Mouse (Mus musculus) forebrain, embryonic 16.5 days (tissue): Measurements from ENCODE around the gene Mical2. TPM values are rescaled to one million over a fixed set of nuclear protein-coding genes. Genes with fewer than 3 reads are reported as not detected.

Experiments used
- ATAC-seq: fragments of 200-750 bp; cut with Nextera tagmentation; 2 replicates; pipeline ENCODE4 v1.8.0; 2017; ENCODE audit warnings: mild to moderate bottlenecking, moderate library complexity
- H3K27ac ChIP-seq: fragments of 300-500 bp; sonication (generic); 2 replicates; pipeline ENCODE4 v1.5.1; 2014; ENCODE audit warnings: low read length, control low read depth
- H3K27me3 ChIP-seq: fragments of 300-500 bp; sonication (generic); replicated peaks from 2 replicates; pipeline ENCODE4 v1.6.1; 2014; ENCODE audit warnings: low read length; ENCODE audit not compliant: control insufficient read depth, insufficient read depth
- H3K36me3 ChIP-seq: fragments of 300-500 bp; sonication (generic); 2 replicates; pipeline ENCODE4 v1.6.1; 2014; ENCODE audit not compliant: control insufficient read depth, insufficient read depth
- H3K4me1 ChIP-seq: fragments of 300-500 bp; sonication (generic); replicated peaks from 2 replicates; pipeline ENCODE4 v1.6.1; 2014; ENCODE audit warnings: low read length; ENCODE audit not compliant: control insufficient read depth, insufficient read depth
- H3K4me2 ChIP-seq: fragments of 300-500 bp; sonication (generic); 2 replicates; pipeline ENCODE4 v1.6.1; 2014; ENCODE audit warnings: mild to moderate bottlenecking, low read length, control low read depth
- H3K4me3 ChIP-seq: fragments of 300-500 bp; sonication (generic); replicated peaks from 2 replicates; pipeline ENCODE4 v1.5.1; 2014; ENCODE audit warnings: mild to moderate bottlenecking, low read length, control low read depth
- H3K9ac ChIP-seq: fragments of 300-500 bp; sonication (generic); replicated peaks from 2 replicates; pipeline ENCODE4 v1.6.1; 2014; ENCODE audit warnings: low read depth, low read length, control low read depth
- H3K9me3 ChIP-seq: fragments of 300-500 bp; sonication (generic); 2 replicates; pipeline ENCODE4 v1.6.1; 2016; ENCODE audit warnings: low read length; ENCODE audit not compliant: control insufficient read depth
- WGBS: fragments of 180-500 bp; shearing (Covaris S2); extraction: QIAGEN DNeasy Blood & Tissue Kit; methylation state at CpG from one replicate; pipeline ENCODE4 v1.1.7; 2014; 5-methylcytosine and 5-hydroxymethylcytosine counted together
- polyA plus RNA-seq: library from polyadenylated mRNA; unstranded; fragments of >200 nt; fragmentation: Nextera tagmentation; extraction: Ambion mirVana; gene quantifications from 2 replicates; pipeline ENCODE4 v1.2.1, GENCODE M21; 2015

Mical2 gene
- 10.0 and 11.1 TPM in 2 replicates for polyA plus RNA-seq

DNA sequence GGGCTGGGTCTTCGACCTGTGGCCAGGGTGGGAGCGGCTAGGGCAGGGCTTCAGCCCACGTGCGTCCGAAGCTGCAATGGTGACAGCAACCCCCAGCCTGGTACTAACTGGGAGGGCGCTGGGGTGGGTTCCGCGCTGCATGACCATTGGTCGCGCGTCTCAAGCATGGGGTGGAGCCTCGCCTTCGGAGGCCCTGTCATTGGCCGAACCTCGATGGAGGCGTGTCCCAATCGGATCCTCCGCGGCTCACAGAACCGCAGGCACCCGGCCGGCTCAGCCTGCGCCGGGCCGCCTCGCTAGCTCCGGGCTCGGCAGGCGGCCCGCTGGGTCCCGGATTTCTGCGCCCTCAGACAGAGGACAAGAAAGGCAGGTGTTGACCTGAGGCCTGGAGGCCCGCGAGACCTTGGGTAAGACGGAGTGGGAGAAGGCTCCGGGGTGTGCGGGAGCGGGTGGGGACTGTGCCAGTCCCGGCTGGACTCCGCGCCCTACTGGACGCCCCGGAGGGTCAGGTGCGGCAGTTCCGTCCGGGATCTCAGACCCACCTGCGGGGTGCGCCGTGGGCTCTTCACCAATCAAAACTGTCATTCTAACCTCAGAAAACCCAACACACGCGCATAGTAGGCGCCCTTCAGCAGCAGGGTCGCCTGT lies at the start of gene Mical2:
Gene Mical2 (plus strand): TSS at position 242 of the 648 bp plus-strand sequence.
- H3K9ac ChIP-seq = peak within 1 kb of the TSS; percentile 68
- peaks cover 16% of the 10 kb centered on the region for H3K27me3 ChIP-seq
- under 1% methylated on average over 53 of the region's 53 CpGs for WGBS
- H3K4me1 ChIP-seq = peaks cover 24% of the 10 kb centered on the region
- H3K27ac ChIP-seq = no peak within 1 kb of the TSS
- no peaks in the 10 kb centered on the region for H3K9me3 ChIP-seq
- peak within 1 kb of the TSS; percentile 99 for H3K4me2 ChIP-seq
- ATAC-seq = peak; percentile 99
- no peaks in the 10 kb centered on the region for H3K36me3 ChIP-seq
- peak within 1 kb of the TSS; percentile 69 for H3K4me3 ChIP-seq

DNA sequence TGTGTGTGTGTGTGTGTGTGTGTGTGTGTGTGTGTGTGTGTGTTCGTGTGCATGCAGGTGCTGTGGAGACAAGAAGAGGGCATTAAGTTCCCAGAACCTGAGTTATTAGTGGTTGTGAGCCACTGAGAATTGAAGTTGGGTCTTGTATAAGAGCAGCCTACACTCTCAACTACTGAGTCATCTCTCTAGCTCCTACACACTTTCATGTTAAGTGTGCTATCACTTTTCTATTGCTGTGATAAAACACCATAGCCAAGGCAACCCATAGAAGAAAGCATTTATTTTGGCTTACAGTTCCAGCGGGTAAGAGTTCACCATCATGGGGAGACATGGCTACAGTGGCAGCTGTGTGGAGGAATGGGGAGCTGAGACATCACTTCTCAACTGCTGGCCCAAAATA lies 49.0 kb upstream of the Mical2 start:
- WGBS = 88% methylated on average over 2 of the region's 2 CpGs

DNA sequence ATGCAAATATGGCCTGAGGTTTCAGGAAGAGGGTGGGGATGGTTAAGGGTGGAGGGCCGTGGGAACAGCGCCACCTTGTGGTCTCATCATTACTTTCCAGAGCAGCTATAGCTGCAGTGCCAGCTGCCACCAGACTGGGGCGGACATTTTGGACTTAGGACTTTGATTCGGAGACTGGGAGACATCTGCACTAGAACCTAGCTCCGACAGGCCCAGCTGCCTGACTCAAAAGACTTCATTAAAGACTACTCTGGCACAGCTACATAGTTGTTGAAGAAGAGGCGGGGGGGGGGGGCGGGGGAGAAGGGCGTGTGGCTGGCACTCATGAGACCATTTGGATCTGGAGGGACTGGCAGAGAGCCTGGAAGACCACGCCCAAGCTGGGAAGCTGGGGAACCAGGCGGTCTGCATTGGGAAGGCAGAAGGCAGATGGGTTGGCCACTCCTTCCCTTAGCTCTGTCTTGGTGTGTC lies 45.4 kb upstream of the Mical2 start:
- H3K4me2 ChIP-seq = no peak overlapping the region
- 2% methylated on average over 7 of the region's 10 CpGs for WGBS
- H3K27me3 ChIP-seq = no peaks in the 10 kb centered on the region
- no peak overlapping the region for H3K27ac ChIP-seq
- H3K36me3 ChIP-seq = no peaks in the 10 kb centered on the region
- no peak overlapping the region for H3K4me3 ChIP-seq
- no peak overlapping the region for H3K9ac ChIP-seq
- peaks cover 5% of the 10 kb centered on the region for H3K4me1 ChIP-seq
- no peaks in the 10 kb centered on the region for H3K9me3 ChIP-seq
- ATAC-seq = peak; percentile 90

More for the DNA sequence above, 49.0 kb upstream of the Mical2 start:
- no peaks in the 10 kb centered on the region for H3K9me3 ChIP-seq
- no peak overlapping the region for H3K4me3 ChIP-seq
- peaks cover 5% of the 10 kb centered on the region for H3K4me1 ChIP-seq
- no peaks in the 10 kb centered on the region for H3K27me3 ChIP-seq
- ATAC-seq = no peak
- no peak overlapping the region for H3K27ac ChIP-seq
- no peak overlapping the region for H3K9ac ChIP-seq
- H3K4me2 ChIP-seq = no peak overlapping the region
- no peaks in the 10 kb centered on the region for H3K36me3 ChIP-seq

DNA sequence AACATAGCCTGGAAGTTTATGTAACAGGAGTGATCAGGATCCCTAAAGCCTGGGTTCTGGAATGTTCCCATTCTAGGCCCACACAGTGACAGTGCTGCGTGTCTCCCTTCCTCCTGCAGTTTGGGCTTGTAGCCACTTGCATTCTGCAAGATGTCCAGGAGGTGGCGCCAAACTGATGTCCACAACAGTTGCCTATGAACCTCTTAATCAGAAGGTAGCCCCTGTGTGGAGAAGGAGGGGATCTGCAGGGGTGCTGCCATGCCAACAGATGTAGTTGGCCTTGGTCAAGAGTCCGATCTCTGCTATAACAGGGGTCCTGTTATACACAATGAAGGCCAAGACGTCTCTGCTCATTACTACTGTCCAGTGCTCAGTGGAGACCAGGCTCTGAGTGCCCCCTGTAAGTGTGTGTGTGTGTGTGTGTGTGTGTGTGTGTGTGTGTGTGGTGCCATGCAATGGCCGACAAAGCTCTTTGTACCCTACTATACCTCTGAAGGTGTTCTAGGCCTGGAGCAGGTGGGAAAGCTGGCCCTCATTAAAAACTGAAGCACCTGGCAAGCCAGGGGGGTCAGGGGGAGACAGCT lies 42.3 kb upstream of the Mical2 start:
- no peak overlapping the region for H3K9ac ChIP-seq
- no peak overlapping the region for H3K4me2 ChIP-seq
- H3K4me3 ChIP-seq = no peak overlapping the region
- no peak overlapping the region for H3K27ac ChIP-seq
- H3K27me3 ChIP-seq = no peaks in the 10 kb centered on the region
- H3K9me3 ChIP-seq = no peaks in the 10 kb centered on the region
- 31% methylated on average over 5 of the region's 5 CpGs for whole genome bisulfite sequencing
- H3K36me3 ChIP-seq = no peaks in the 10 kb centered on the region
- peak; percentile 17; the same call in 1 of the 2 replicates for ATAC-seq
- peaks cover 5% of the 10 kb centered on the region for H3K4me1 ChIP-seq

DNA sequence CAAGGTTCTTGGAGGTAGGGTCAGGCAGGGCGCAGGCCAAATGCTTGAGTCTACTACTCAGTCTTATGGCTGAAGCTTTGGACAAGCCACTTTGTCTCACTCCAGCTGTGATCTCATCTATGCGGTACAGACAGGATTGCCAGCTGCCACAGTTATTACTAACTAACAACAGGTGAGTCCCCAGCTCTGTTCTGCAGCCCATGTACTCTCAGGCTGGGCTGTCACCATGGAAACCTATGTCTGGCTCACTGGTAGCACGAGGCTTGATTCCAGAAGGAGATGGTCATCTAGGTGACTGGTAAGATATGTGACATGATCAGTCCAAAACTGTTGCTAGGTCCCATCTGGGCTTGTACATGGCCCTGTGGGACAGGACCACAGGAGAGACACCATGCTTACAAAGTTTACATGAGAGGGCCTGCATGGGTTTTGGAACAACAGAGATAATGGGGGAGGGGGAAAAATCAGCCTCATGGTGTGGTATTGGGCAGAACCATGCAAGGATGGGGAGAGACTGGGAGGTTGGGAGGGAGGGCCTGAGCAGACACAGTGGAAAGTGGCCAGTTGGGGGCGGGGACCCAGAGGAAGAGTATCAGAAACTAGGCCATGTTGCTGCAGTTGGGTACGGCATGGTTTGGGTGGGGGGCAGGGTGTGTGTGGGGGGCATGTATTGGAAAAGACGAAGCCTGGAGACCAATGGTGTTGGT lies 41.0 kb upstream of the Mical2 start:
- H3K4me1 ChIP-seq = peaks cover 5% of the 10 kb centered on the region
- H3K27me3 ChIP-seq = no peaks in the 10 kb centered on the region
- no peak overlapping the region for H3K9ac ChIP-seq
- H3K4me2 ChIP-seq = no peak overlapping the region
- WGBS = 83% methylated on average over 6 of the region's 6 CpGs
- ATAC-seq = no peak
- no peaks in the 10 kb centered on the region for H3K9me3 ChIP-seq
- H3K27ac ChIP-seq = no peak overlapping the region
- no peak overlapping the region for H3K4me3 ChIP-seq
- no peaks in the 10 kb centered on the region for H3K36me3 ChIP-seq

DNA sequence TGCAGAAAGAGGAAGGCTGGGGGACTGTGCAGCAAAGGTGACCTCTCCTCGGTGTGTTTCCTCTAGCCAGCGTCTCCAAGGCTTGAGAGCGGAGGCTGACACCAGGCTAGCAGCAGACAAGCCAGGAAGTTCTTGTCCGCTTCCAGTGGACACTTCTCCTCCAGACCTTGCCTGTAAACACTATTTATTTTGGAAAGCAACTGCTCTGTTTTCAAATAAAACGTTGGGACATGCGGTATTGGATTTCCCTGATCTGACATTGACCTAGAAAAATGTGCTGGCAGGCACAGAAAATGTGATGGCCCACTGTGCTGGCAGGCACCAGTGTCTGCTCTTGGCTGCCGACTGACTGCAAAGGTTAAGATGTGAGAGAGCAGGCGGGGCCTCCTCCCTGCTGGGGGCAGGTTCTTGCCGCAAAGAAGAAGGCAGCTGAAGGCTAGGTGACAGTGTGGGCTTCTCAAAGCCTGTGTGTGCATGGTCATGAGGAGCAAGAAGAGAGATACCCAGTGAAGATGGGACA lies 40.4 kb upstream of the Mical2 start:
- 70% methylated on average over 9 of the region's 9 CpGs for WGBS
- H3K4me1 ChIP-seq = peaks cover 5% of the 10 kb centered on the region

DNA sequence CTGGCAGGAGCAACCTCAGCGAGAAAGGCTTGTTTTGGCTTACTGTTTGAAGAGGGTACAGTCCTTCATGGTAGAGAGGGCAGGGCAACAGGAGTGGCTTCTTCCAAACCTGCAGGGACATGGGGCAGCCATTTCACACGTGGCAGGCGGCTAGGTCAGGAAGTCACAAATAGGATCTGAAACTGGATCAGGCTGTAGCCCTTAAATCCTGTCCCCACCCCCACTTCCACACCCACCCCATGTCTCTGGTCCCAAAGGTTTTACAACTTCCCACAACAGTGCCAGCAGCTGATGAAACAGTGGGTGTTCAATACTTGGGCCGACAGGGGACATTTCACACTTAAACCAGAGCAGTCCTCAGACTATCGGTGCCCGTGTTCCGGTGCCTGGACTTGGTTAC lies 38.8 kb upstream of the Mical2 start:
- Histone ChIP-seq H3K4me3 (no peak overlapping the region), H3K36me3 (no peaks in the 10 kb centered on the region), H3K4me1 (no peaks in the 10 kb centered on the region), H3K9me3 (no peaks in the 10 kb centered on the region), H3K27me3 (no peaks in the 10 kb centered on the region), H3K4me2 (no peak overlapping the region), H3K27ac (no peak overlapping the region), H3K9ac (no peak overlapping the region)
- WGBS = 90% methylated on average over 7 of the region's 7 CpGs
- ATAC-seq = no peak

More for the DNA sequence above, 40.4 kb upstream of the Mical2 start:
- no peaks in the 10 kb centered on the region for H3K9me3 ChIP-seq
- no peak overlapping the region for H3K4me3 ChIP-seq
- H3K27ac ChIP-seq = no peak overlapping the region
- no peak overlapping the region for H3K4me2 ChIP-seq
- H3K27me3 ChIP-seq = no peaks in the 10 kb centered on the region
- ATAC-seq = no peak
- H3K36me3 ChIP-seq = no peaks in the 10 kb centered on the region
- no peak overlapping the region for H3K9ac ChIP-seq

DNA sequence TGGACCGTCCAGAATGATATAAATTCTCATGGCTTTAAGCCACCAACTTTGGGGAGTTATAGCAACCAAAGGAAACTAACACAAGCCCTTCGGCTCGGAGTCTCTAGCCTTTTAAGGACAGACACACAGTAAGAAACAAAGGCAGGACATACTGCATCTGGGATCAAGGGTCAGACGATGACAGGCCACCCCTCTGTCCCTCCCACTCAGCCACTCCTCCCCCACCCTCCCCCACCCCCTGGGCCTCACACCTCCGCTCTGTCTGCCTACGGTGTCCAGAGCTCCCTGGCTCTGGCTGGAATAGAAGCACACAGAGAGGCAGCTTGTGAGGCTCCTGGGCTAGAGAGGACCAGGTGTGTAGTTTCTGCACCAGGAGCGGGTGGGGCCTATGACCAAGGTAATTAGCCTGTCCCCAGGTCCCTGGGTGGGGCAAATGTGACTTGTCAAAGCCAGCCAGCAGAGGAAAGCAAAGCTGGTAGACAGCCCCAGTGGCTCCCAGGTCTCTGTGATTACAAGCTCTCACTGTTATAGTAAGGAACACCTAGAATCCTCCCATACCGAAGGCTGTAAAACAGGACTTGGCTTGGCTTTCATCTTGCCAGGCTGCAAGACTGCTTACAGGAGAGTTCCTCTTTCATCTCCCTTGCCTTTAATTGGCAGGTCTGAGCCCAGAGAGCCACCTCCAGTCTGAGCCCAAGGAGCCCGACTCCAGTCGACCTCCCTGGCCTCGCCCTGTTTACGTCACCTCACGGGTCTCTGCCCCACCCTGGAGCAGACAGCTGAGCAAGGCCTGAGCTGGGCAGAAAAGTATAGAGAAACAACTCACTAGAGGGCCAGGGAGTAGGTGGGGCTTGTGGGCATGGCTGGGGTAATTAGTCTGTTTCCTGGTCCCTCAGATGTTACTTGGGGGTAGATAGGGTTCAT lies 37.9 kb upstream of the Mical2 start:
- Histone ChIP-seq H3K36me3 (no peaks in the 10 kb centered on the region), H3K27ac (no peak overlapping the region), H3K9me3 (no peaks in the 10 kb centered on the region), H3K27me3 (no peaks in the 10 kb centered on the region), H3K9ac (no peak overlapping the region), H3K4me2 (no peak overlapping the region), H3K4me1 (no peaks in the 10 kb centered on the region), H3K4me3 (no peak overlapping the region)
- no peak for ATAC-seq
- WGBS = 75% methylated on average over 13 of the region's 13 CpGs
